Mouse (Mus musculus): ENCODE data around the gene Asb15.

Asb15 gene

DNA sequence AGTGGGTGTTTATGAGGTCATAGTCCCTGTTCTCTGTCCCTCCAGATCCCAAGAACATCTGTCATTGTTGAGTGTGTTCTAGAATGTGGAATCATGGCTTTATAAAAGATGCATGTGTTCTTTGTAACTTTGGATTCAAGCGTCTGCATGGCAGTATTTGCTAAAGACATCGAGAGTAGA is at the start of gene Asb15:
Asb15 (plus strand) TSS at position 81 of the 180 bp plus-strand sequence.
- DNase-seq: no peak

DNA sequence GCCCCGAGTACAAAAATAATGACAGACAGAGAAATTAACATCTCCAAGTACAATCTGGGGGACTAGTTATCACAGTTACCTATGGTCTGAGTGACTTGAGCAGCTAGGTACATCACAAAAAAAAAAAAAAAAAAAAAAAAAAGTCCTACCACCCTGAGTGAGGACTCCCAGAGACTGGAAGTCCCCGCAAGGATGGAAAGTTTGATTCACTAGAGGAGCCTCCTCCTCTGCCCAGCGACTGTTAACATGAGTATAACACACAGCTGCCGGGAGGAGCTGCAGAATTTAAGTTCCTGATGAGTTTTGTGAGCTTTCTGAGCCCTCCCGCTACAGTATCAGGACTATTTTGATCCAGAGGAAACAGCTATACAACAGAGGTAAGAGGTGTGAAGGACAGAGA is 41.4 kb upstream of the Asb15 start:
- no peak for DNase-seq

DNA sequence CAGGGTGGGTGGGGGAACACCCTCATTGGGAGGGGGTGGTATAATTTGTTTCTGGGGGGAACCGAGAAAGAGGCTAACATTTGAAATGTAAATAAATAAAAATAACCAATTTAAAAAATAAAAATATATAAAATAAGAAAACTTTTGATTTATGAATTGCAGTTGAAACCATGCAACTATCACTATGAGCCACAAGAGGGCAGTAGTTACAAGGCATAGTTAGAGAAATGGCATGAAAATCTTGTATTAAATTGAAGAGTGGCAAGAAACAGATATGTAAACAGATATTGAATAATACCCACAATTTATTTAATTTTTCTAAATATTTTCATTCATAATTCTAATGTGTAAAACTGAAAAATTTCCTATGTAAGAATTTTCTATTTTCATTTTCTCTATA is 37.6 kb upstream of the Asb15 start:
- DNase-seq: no peak

DNA sequence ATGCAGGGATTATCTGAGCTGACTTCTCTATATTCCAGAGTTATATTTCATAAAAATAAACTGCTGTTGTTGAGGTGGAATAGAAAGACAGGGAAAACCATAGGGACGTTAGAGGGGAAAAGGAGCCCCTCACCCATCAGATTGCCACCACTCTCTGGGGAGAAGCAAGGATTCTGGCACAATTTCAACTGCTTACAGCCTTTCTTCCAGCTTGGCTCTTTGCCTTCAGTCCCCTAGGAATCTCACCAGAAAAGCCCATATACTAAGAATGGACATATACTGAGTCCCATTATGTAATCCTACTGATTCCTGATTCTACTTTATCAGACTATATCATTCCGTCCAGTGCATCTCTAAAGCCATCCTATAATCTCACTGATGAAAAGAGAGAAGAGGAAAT is 23.8 kb upstream of the Asb15 start:
- DNase-seq: no peak

DNA sequence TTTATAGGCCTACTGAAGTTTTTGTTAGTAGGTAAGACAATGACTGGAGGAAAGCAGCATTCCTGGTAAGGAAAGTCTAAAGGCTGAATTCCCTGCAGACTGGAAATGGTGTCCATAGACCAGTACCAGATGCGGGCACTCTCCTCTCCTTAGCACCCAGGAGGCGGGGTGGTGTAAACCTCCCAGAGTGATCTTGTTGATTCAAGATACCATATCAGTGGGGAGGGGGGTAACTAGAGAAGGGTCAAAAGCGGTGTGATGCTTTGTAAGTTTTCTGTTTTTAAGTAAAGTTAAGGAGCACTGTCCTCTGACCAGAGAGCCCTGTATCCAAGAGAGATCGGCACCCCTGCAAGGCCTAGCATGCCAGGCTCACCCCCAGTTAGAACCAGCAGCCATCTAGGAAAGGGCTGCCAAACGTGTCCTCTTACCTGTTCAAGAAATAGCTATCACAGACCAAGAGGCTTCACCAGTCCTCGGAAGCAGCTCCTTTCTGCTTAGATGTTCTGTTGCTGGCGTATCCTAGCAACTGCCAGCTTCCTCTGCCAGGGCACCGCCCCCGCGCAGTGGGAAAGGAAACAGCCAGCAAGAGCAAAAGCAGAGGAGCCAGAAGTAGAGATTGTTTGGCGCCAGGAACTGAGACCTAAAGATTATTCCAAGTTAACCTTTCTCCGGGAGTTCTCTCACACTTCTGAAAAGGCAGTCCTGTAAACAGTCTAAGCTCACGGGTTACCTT is 13.2 kb upstream of the Asb15 start, which contains the start of gene Iqub:
Iqub (minus strand) TSS at position 516 of the 733 bp plus-strand sequence.
- DNase-seq: peak; percentile 86

DNA sequence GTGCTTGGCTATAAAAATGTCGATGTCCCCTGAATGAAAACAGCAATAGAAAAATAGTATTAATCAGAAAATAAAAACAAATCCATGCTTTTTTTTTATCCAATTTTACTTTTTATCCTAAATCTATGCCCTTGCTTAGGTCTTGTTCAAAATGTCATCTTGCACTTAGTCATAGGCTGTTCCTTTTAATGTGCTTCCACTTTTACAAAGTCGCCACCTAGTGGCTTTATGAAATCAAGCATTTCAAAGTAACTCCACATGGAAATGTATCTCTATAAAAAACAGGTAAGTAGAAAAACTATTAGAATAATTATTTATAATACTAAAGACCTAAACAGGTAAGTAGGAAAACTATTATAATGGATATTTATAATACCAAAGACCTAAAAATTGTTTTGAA is 11.7 kb upstream of the Asb15 start:
- no peak for DNase-seq

DNA sequence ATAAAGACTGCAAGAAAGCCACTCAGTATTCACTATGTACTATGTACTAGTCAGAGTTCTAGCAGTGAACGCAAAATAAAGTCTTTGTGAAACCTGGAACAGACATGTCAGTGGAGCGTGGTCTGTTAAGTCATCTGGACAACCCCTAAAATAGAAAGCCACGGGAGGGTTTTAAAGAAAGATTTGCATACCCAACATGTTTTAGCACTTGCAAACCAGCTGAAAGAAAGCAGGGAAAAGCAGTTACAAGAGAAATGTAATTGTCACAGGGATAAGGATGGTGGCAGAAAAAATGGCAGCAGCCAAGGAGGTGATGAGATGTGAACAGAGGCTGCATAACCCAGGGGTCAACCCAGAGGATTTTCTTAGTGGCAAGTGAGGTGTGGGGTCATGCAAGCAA is 2.2 kb upstream of the Asb15 start:
- DNase-seq: no peak

DNA sequence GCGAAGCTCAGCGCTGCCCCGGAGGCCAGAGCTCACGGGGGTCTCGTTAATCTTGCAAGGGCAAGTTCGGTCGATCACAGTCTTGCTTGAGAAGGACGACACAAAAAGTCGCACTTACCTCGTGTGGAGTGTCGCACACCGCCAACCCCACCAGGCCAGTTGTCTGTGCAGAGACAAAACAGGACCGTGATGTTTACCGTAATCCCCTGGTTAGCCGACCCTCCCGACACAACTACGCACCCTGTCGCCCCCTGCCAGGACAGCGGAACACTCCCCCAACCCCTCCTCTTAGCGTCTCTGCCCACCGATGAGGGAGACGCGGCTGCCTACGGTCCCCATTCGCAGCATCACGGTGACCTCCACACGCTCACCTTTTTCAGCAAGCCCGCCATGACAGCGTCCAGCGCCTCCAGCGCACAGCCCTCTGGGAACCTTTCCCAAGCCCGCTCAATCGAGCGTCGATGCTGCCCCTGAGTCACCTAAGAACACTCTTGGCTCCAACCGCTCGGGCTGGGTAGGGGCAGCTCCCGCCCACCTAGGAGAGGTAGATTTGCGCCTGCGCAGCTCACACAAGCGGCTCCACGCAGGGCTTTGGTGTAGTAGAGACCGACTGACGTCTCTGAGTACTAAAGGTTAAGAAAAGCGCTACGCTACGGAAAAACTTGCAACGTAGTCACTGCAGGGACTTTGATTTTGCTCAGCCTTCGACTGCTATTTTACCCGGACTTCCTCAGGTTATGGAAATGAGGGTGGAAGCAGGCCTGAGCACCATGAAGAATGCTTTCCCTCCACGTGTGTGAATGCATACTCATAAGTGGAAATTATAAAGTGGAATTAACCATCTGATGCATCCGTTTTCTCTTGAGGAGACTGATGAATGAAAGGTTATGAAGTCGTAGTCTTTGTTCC is 535 bp upstream of the Asb15 start, which contains the start of gene Ndufa5:
Ndufa5 (minus strand) TSS at position 859 of the 909 bp plus-strand sequence.
- peak; percentile 89 for DNase-seq

DNA sequence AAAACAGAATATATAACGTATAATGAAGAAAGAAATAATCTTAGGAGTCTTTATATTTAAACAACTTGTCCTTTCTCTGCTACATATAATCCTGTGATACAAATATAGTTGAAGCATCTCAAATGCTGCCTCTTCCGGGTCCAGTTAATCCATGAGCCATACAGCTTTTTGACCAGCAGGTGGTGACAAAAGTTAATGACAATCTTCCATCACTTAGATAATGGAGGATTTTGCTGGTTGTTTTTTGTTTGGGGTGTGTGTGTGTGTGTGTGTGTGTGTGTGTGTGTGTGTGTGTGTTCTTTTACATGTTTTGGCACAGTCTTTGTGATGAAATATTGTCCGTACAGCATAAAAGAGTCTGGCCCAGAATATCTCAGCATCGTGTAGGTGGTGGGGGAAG is 2.2 kb downstream of the Asb15 start:
- no peak for DNase-seq

DNA sequence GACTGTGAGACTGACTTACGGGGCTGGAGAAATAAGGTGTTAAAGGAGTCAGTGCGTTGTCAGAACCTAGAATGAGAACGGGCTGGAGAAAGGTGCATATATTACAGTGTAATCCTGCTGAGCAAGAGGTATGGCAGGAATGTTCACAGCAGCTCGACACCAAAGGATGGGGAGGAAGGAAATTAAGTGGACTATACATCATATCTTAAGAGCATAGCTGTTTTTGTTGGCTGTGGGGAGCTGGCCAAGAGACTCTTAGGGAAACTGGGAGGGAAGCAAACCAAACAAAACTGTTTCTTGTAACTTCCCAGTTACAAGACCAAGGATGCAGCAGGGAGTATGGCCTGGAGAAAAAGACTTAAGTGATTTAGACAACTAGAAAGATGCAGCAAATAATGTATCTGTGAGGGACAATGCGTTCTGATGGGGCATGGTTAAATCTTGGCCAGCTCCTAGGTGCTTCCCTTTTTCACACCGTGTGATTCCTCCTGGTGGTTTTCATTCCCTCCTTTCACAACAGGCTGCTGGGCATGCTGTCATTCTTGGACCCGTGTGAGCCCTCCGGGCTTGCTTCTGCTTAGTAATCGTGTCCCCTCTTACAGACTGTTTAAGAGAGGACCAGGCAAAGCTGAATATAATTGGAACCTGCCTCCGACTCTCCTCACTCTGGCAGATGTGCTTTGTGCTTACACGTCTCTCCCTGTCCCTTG is 2.9 kb downstream of the Asb15 start:
- DNase-seq: no peak

DNA sequence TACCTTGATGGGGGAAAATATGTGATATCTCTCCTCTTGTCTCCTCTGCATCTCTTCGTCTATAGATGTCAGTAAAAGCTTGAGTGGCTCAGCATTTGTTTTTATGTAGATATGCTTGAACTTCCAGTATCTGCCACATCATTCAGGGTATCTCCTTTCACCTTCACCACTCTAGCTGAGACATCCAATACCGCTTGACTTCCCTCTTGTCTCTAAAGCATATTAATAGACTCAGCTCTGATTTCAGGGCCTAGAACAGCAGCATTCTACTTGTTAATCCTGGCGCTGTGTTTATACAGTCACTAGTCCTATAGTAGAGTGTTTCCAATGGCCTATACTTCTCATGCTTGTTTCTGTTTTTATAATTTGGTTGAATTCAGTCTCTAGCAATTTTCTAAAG is 4.9 kb downstream of the Asb15 start:
- DNase-seq: no peak

DNA sequence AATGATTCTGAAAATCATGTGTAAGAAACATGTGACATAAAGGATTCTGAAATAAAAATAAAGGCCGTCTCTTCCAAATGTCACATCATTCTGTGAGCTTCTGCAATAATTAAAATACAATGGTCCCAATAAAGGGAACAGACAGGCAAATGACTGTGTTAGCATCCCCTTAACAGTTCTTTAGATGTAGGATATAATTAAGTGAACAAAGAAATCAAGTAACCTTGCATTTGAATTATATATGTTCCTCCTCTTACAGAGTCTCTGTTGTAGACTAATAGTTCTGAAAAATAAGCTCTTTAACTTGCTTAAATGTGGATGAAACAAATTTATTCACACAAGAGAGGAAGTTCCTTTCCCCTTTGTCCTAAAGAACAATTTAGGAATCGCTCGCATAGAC is 10.5 kb downstream of the Asb15 start:
- no peak for DNase-seq

DNA sequence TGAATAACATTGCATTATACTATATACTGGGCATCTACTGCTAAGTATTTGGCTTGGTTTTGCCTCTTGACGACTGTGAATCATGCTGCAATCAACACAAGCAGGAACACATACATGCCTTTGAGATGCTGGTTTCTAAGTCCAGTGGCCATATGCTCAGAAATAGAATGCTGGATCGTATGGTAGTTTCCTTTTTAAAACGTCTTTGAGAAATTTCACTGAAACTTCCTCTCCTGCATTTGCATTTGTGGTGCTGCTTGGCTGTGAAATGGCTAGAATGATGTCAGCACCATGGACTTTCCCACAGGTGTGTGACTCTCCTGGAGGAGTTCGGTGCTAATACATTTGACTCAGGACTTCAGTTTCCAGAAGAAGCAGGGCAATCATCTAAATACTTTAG is 12.2 kb downstream of the Asb15 start:
- DNase-seq: no peak

DNA sequence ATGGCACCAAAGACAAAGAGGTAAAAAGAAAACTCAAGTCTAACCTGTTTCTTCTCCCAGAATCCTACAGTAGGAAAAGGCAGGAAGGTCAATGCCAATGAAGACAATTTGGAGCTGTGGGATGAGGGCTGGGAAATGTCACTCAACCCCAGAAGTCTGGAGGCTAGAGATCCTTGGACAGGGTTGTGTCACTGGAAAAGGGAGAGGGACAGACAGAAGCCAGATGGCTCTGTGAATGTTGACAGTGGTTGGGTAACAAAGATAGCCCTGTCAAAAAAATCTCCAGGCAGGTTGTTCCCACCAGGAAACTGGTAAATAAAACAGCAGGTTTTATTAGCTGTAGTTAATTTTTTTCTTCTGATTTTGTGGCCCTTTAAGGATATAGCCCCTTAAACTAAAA is 14.4 kb downstream of the Asb15 start:
- no peak for DNase-seq

DNA sequence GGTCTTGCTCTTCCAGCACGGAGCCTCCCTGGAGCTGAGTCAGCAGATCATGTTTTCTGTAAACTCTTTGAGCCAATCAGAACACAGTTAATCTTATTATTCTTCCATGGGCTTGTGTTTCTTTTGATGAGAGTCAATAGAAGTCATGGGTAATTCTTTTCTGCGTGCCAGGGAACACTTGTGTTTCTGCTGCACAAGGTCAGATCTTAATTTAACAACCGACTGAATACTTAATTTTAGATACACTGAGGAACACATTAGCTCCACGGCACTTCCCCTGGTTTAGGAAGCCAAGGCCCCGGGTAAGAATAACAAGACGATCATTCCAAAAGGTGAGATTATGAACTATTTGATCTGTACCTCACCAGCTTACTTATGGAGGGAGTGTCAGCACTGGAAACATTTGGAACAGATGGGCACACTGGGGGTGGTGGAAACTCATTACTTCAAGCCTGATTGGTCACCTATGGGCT is 15.2 kb downstream of the Asb15 start:
- no peak for DNase-seq

DNA sequence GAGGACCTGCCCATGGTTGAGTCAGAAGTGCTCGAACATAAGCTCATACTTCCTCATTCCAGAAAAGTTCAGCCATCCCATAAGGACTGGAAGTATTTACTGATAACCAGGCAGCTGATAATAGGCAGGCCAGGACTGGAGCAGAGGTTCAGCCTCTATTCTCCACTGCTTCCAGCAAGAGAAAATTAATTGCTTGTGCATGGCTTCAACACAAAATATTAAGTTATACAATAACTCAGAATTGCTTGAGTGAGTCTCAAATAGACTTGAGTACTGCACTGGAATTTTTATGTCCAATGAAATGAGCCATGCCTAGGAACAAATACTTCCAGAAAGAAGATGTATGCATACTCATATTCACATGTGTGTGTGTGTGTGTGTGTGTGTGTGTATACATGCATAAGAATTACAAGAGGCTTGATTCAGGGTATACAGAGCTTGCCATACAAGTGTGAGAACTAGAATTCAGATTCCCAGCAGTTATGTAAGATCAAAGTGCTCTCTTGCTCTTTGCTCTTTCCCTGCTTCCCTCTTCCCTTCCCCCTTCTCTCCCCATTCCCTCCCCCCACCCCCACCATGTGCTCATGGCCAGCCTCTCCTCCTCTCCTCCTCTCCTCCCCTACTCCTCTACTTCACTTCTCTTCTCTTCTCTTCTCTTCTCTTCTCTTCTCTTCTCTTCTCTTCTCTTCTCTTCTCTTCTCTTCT is 18.9 kb downstream of the Asb15 start:
- DNase-seq: no peak

DNA sequence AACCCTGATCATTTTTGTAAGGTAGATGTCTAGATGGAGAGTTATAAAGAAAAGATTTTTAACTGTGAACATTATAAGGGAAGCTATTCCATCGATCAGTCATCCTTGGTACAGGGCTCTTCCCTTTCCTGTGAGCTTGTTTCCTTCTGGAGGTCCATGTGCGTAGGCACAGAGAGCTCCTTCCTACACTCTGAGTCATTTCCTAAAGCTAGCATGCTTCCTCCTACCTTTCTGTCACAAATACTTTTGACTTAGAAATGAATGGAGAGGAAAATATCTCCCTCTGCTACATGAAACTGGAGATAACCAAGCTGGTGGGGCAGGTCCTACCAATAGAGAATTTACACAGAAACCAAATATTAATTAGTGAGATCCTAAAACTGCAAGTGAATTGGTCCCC is 21.9 kb downstream of the Asb15 start:
- no peak for DNase-seq

DNA sequence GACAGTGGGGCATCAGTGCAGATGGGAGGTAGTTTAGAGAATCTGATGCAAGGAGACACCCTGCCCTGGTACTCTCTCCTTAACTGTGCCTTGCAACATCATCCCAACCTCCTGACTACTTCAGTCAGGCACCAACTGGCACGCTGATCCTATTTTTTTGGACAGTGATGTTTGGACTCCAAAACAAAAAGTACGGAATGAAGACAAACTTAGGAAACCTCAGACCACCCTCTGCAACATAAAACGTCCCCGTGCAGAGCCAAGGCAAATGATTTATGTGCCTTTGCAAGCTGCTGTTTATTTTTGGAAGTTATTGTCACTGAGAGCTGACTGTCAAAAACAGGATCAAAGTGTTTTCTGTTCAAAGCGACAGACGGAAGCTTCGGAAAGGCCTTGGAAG is 24.1 kb downstream of the Asb15 start:
- no peak for DNase-seq

DNA sequence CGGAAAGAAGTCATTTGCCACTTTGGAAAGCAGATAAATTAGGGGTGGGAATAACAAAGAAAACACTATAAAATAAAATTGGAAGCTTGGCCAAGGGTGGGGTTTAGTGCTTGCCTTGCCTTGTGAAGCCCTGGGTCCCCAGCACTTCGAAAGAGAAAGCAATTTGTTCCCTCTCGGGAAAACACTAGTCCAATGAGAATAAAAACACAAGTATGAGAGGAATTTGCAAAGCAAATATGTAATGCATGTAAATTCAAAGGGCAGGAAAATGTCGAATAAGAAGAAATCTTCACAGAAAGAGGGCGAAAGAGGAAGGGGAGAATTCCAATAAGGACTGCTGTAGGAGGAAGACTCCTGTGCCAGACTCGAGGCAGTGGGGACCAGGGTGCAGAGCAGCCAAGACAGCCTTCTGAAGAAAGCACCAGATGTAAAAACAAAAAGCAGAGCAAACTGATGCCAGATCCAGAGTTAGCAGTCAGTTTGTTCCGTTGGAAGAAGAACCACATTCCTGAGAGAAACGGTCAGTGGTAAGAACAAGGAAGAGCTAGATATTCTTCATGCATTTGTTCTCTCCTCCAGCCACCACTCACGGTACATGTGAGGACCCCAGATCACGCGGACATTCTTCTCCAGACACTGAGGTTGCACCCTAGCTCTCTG is 26.6 kb downstream of the Asb15 start:
- no peak for DNase-seq

DNA sequence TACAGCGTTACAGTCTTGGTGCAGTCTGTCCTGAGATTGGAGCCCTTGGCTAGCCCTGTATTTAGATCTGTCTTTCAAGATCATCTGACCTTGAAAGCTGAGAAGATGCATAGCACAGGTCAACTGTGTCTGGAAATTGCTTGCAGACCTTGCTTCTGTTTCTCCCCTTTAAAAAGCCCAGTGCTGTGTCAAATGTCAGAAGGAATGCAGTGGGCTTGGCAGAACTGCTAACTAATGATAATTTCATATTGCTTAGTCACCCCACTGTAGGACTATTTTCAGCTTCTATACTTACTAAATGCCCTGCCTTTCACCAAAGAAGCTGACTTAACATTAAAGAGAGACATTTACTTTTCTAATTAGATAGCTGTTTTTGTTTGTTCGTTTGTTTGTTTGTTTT is 27.5 kb downstream of the Asb15 start:
- DNase-seq: no peak

DNA sequence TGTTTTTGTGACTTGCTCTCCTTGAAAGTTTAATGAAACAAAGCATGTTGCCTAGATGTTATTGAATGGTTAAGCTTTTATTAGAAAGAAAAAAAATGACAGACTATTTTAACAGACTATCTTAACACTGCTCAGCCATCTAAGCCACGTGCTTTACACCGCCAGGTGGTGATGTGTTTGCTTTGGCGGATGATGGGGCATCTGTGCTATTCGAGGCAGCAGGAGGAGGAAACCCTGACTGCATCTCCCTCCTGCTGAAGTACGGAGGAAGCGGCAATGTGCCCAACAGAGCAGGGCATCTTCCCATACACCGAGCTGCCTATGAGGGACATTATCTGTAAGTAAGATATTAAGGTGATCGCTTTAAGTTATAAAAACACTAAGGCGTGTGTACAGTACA is 36.1 kb downstream of the Asb15 start:
- DNase-seq: peak; percentile 33

DNA sequence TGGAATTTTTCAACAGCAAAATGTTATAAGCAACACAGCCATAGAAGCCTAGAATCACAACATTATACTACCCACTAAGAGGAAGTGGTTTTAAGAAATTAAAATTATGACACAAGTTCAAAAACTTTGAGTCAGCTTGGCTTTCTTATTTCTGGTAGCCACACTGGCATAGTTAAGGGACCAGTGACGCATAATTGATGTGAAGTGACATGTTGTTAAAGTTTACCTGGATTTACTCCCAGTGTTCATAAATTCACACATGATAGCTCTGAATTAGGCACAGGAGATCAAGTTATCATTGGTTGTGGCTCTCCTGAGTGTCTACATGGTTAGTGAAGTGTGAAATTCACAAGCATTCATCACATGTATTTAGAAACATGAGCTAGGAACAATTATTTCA is 36.9 kb downstream of the Asb15 start:
- DNase-seq: no peak

DNA sequence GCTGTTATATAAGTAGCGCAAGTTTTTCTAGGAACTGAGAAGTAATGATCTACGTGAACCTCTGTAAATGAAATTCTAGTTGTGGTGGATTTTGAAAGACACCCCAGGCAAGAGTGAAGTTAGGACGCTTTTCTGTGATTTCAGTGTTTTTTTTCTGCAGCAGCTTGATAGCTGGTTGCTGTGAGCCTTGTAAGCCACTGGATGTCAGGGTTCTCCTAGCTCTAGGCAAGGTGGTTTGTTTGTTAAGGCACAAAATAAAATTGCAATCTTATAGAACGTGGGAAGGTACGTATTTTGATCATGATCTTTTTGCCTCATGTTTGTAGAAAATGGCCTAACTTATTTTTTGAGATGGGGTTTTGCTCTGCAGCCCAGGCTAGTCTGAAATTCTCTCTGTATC is 41.0 kb downstream of the Asb15 start:
- DNase-seq: no peak

Data from right cerebral cortex, postnatal 25 days (tissue).